Mouse (Mus musculus): ENCODE measurements at regions not wholly inside any gene's neighbourhood (a gene's known extent, or its start where the extent isn't known, plus 50 kb on each side); places are given as distances from the start of the nearest gene placed in this dataset.

- Histone ChIP-seq H3K4me3 (no peak overlapping the region), H3K4me1 (no peaks in the 10 kb centered on the region), H3K36me3 (replicated peaks) (no peaks in the 10 kb centered on the region), H3K27me3 (ENCODE audit: poor library complexity, severe bottlenecking) (no peaks in the 10 kb centered on the region), H3K9me3 (no peaks in the 10 kb centered on the region), H3K27ac (no peak overlapping the region)
- 83% methylated on average over 1 of the region's 1 CpGs for WGBS
- no peak for DNase-seq (ENCODE audit: extremely low spot score, low spot score)
These were observed 280.6 kb upstream of the Meis1 start for GRCm38 (mm10) chr11:19299411-19299810.

GRCm38 (mm10) chr11:19306687-19307086 lies 287.9 kb upstream of the Meis1 start:
- 94% methylated on average over 5 of the region's 5 CpGs for WGBS
- DNase-seq (ENCODE audit: extremely low spot score, low spot score), result no peak
- Histone ChIP-seq H3K4me3 (no peak overlapping the region), H3K36me3 (replicated peaks) (no peaks in the 10 kb centered on the region), H3K9me3 (no peaks in the 10 kb centered on the region), H3K4me1 (no peaks in the 10 kb centered on the region), H3K27ac (no peak overlapping the region), H3K27me3 (ENCODE audit: poor library complexity, severe bottlenecking) (no peaks in the 10 kb centered on the region)

- Histone ChIP-seq H3K4me3 (no peak overlapping the region), H3K9me3 (no peaks in the 10 kb centered on the region), H3K36me3 (replicated peaks) (no peaks in the 10 kb centered on the region), H3K27ac (no peak overlapping the region), H3K4me1 (no peaks in the 10 kb centered on the region), H3K27me3 (ENCODE audit: poor library complexity, severe bottlenecking) (no peaks in the 10 kb centered on the region)
- WGBS, result 66% methylated on average over 2 of the region's 3 CpGs
- no peak for DNase-seq (ENCODE audit: extremely low spot score, low spot score)
These were observed 312.0 kb upstream of the Meis1 start for GRCm38 (mm10) chr11:19330685-19331239.

GRCm38 (mm10) chr11:19332274-19332673 lies 313.5 kb upstream of the Meis1 start:
- no peaks in the 10 kb centered on the region for H3K9me3 ChIP-seq
- H3K27me3 ChIP-seq (ENCODE audit: poor library complexity, severe bottlenecking), result no peaks in the 10 kb centered on the region
- no peaks in the 10 kb centered on the region for H3K4me1 ChIP-seq
- H3K27ac ChIP-seq, result no peak overlapping the region
- no peaks in the 10 kb centered on the region for H3K36me3 ChIP-seq (replicated peaks)
- DNase-seq (ENCODE audit: extremely low spot score, low spot score), result no peak
- H3K4me3 ChIP-seq, result no peak overlapping the region

GRCm38 (mm10) chr11:19332727-19333126 lies 313.9 kb upstream of the Meis1 start:
- Histone ChIP-seq H3K9me3 (no peaks in the 10 kb centered on the region), H3K4me3 (no peak overlapping the region), H3K27ac (no peak overlapping the region), H3K4me1 (no peaks in the 10 kb centered on the region), H3K36me3 (replicated peaks) (no peaks in the 10 kb centered on the region), H3K27me3 (ENCODE audit: poor library complexity, severe bottlenecking) (no peaks in the 10 kb centered on the region)
- WGBS, result 70% methylated on average over 1 of the region's 1 CpGs
- no peak for DNase-seq (ENCODE audit: extremely low spot score, low spot score)

- H3K9me3 ChIP-seq, result no peaks in the 10 kb centered on the region
- no peaks in the 10 kb centered on the region for H3K36me3 ChIP-seq (replicated peaks)
- 98% methylated on average over 1 of the region's 1 CpGs for WGBS
- no peaks in the 10 kb centered on the region for H3K4me1 ChIP-seq
- DNase-seq (ENCODE audit: extremely low spot score, low spot score), result no peak
- no peak overlapping the region for H3K27ac ChIP-seq
- H3K27me3 ChIP-seq (ENCODE audit: poor library complexity, severe bottlenecking), result no peaks in the 10 kb centered on the region
- H3K4me3 ChIP-seq, result no peak overlapping the region
These were observed 315.2 kb upstream of the Meis1 start for GRCm38 (mm10) chr11:19333908-19334487.

GRCm38 (mm10) chr11:19335384-19335783 lies 316.6 kb upstream of the Meis1 start:
- H3K36me3 ChIP-seq (replicated peaks), result no peaks in the 10 kb centered on the region
- no peak overlapping the region for H3K27ac ChIP-seq
- no peaks in the 10 kb centered on the region for H3K9me3 ChIP-seq
- 90% methylated on average over 3 of the region's 3 CpGs for WGBS
- no peak for DNase-seq (ENCODE audit: extremely low spot score, low spot score)
- no peaks in the 10 kb centered on the region for H3K4me1 ChIP-seq
- H3K4me3 ChIP-seq, result no peak overlapping the region
- no peaks in the 10 kb centered on the region for H3K27me3 ChIP-seq (ENCODE audit: poor library complexity, severe bottlenecking)

- H3K27ac ChIP-seq, result no peak overlapping the region
- no peaks in the 10 kb centered on the region for H3K9me3 ChIP-seq
- H3K4me3 ChIP-seq, result no peak overlapping the region
- peaks cover 4% of the 10 kb centered on the region for H3K4me1 ChIP-seq
- 96% methylated on average over 7 of the region's 7 CpGs for WGBS
- H3K36me3 ChIP-seq (replicated peaks), result no peaks in the 10 kb centered on the region
- DNase-seq (ENCODE audit: extremely low spot score, low spot score), result no peak
- H3K27me3 ChIP-seq (ENCODE audit: poor library complexity, severe bottlenecking), result no peaks in the 10 kb centered on the region
These were observed 321.0 kb upstream of the Meis1 start for GRCm38 (mm10) chr11:19339721-19340317.

GRCm38 (mm10) chr11:19340889-19341288 lies 322.1 kb upstream of the Meis1 start:
- WGBS, result 84% methylated on average over 5 of the region's 5 CpGs
- Histone ChIP-seq H3K36me3 (replicated peaks) (no peaks in the 10 kb centered on the region), H3K4me3 (no peak overlapping the region), H3K9me3 (no peaks in the 10 kb centered on the region), H3K27me3 (ENCODE audit: poor library complexity, severe bottlenecking) (no peaks in the 10 kb centered on the region), H3K4me1 (peaks cover 4% of the 10 kb centered on the region), H3K27ac (no peak overlapping the region)
- no peak for DNase-seq (ENCODE audit: extremely low spot score, low spot score)

GRCm38 (mm10) chr11:19341379-19341778 lies 322.6 kb upstream of the Meis1 start:
- Histone ChIP-seq H3K27me3 (ENCODE audit: poor library complexity, severe bottlenecking) (no peaks in the 10 kb centered on the region), H3K4me3 (no peak overlapping the region), H3K27ac (no peak overlapping the region), H3K9me3 (no peaks in the 10 kb centered on the region), H3K36me3 (replicated peaks) (no peaks in the 10 kb centered on the region), H3K4me1 (peaks cover 4% of the 10 kb centered on the region)
- 43% methylated on average over 3 of the region's 3 CpGs for WGBS
- no peak for DNase-seq (ENCODE audit: extremely low spot score, low spot score)

GRCm38 (mm10) chr11:19342803-19343202 lies 324.0 kb upstream of the Meis1 start:
- no peak for DNase-seq (ENCODE audit: extremely low spot score, low spot score)
- Histone ChIP-seq H3K36me3 (replicated peaks) (no peaks in the 10 kb centered on the region), H3K27me3 (ENCODE audit: poor library complexity, severe bottlenecking) (peaks cover 5% of the 10 kb centered on the region; the same call in 1 of the 2 replicates), H3K9me3 (no peaks in the 10 kb centered on the region), H3K4me1 (peaks cover 4% of the 10 kb centered on the region), H3K27ac (no peak overlapping the region), H3K4me3 (no peak overlapping the region)
- WGBS, result 86% methylated on average over 4 of the region's 4 CpGs

- WGBS, result 81% methylated on average over 3 of the region's 3 CpGs
- Histone ChIP-seq H3K27me3 (ENCODE audit: poor library complexity, severe bottlenecking) (peaks cover 31% of the 10 kb centered on the region), H3K4me3 (no peak overlapping the region), H3K4me1 (peaks cover 8% of the 10 kb centered on the region), H3K36me3 (replicated peaks) (no peaks in the 10 kb centered on the region), H3K27ac (no peak overlapping the region), H3K9me3 (no peaks in the 10 kb centered on the region)
- no peak for DNase-seq (ENCODE audit: extremely low spot score, low spot score)
These were observed 327.6 kb upstream of the Meis1 start for GRCm38 (mm10) chr11:19346276-19346826.

Data from forebrain, embryonic 10.5 days (tissue).